Mouse (Mus musculus) CD4-positive, CD25-positive, alpha-beta regulatory T cell, adult 2 months (primary cell): Measurements from ENCODE around the gene Gtf2ird1.

Source experiments
- DNase-seq: peaks from one replicate; pipeline ENCODE4 v3.0.0-alpha.2; 2012; ENCODE audit warnings: low read depth, low spot score

Gene Gtf2ird1

DNA sequence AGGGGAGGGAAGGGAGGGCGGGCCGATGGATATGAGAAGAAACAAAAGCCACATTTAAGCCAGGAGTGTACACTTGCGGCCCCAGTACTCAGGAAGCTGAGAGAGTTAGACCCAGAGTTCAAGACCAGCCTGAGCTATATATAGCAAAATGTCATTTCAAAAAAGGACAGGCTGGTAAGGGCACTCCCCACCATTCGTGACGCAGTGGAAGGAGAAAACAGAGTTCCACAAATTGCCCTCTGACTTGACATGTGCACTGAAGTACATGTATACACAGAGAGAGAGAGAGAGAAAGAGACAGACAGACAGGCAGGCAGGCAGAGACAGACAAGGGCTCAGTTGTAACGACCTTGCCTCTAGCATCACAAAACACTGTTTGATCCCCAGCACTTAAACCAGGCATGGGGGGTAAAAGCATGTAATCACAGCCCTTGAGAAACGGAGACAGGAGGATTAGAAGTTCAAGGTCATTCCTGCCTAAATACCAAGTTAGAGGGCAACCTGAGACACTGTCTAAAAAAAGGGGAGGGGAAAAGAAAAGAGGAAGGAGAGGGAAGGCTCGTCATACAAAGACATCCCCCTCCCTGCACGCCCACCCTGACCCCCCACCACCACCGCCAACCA, 11.2 kb downstream of the Gtf2ird1 start:
- peak; percentile 35 for DNase-seq

DNA sequence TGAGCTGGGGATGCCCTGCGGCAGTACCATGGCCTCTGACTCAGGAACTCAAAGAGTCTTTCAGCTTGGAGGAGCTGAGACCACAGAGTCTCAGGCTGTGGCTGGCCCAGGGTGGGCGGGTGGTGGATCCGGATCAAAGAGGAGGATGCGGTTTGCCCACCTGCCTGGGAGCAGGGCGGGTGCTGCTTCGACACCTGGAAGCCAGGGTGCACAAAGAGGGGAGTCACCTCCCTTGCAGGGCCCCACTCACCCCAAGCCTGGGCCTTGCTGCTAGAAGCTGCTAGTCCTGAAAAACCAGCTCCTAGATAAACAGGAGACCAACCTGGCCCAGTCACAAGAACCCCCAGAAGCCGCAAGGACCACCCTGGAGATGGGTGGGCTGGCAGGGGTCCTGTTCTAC, 12.0 kb downstream of the Gtf2ird1 start:
- DNase-seq = peak; percentile 65

DNA sequence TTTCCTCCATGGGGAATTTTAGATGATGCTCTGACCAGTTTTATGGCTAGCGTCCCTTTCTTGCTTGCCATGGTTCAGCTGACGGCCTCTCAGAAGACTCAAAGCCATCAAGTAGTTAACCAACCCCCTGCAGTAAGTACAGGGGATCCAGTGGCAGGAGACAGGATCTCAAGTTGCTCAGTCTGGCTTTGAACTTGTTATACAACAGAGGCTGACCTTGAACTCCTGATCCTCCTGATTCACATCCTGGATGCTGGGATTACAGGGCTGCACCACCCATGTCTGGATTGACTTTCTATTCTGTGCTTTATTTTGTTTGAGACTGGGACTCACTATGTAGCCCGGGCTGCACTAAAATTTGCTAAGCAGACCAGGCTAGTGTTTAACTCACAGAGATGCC, 14.4 kb downstream of the Gtf2ird1 start:
- DNase-seq = no peak

DNA sequence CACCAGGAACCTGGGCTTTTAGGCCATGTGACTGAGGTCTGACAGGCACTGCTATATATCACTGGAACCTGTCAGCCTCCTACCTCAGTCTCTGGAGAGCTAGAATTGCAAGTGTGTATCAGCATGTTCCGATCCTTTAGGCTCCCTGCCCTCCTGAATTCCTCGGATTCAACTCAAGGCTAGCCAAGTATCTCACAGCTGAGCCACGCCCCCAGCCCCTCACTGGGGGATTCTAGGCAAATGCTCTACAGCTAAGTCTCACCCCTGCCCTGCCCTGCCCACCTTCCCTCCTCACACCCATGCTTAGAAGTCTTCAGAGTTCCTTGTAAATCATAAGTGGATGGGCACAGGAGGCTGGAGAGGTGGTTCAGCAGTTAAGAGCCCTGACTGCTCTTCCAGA, 15.4 kb downstream of the Gtf2ird1 start:
- DNase-seq = no peak

DNA sequence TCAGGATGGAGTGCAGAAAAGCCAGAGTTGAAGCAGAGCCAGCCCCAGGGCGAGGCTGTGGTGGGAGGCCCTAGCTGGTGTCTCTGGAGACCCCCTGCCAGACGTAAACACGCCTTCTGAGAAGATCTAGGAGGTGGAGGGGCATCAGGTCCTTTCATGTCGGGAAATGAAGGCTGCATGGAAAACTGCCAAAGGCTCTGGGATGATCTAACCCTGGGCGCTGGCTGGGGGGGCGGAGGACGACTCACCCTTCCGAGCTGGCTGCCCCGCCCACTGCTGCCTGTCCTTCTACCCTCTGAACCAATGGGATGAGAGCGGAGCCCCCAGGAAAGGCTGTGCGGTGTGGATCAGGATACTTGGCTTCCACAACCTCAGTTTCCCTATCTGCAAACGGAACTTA, 16.4 kb downstream of the Gtf2ird1 start:
- no peak for DNase-seq

DNA sequence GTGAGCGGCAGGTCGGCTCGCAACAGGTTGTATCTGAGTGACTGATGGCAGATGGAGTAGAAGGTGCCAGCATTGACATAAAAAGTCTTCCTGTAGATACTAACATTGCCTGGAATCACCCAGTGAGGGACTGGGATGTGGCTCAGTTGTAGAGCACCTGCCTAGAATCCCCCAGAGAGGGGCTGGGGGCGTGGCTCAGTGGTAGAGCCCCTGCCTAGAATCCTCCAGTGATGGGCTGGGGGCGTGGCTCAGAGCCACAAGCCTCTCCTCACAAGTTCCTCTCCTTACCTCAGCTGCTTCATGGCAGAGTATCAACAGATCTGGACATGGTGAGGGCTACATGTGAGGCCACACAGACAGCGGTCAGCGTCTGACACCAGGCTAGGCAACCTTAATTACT, 17.0 kb downstream of the Gtf2ird1 start:
- DNase-seq = no peak

DNA sequence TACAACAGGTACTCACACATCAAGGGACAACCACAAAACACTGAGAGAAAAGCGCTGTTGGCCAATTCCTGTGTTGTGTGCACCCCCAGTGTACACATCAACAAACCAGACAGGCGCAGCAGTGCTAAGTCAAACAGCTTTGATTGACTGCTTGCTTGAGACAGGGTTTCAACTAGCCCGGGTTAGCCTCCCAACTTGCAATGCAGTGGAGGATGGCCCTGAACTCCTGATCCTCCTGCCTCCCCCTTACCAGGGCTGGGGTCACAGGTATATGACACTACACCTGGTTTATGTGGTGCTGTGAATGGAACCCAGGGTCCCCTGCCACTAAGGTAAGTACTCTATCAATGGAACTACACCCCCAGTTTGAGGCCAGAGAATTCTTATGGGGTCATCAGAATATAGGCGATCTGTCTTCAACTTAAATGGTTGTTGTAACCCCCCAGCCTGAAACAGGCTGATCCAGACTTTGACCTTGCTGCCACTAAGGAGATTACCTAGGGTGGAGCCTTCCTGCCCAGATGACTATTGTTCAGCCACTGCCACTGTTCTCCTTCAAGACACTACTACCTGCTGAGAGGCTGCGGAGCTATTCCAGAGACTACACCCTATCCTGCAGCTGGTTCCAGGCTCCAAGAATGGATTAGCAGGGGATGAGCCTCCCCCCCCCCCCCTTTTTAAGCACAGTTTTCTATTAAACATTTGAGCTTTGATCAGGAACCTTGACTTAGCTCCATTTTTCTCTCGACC, 17.7 kb downstream of the Gtf2ird1 start:
- DNase-seq = no peak

DNA sequence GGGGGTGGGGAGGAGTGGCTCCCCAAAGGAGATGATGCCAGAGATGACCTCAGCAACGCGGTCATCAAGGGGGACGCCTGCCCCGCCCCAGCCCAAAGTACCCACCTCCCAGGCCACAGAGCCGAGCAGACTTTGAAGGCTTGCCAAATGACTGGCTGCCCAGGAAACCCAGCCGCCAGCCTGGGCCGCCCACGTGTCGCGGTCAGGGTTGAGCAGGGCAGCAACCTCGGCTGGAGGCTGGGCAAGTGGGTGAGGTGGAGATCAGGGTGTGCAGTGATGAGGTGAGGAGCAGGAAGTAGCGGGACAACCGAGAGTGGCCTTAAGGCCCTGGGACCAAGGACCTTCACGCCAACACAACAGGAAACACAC, 19.1 kb downstream of the Gtf2ird1 start:
- DNase-seq = peak; percentile 73

DNA sequence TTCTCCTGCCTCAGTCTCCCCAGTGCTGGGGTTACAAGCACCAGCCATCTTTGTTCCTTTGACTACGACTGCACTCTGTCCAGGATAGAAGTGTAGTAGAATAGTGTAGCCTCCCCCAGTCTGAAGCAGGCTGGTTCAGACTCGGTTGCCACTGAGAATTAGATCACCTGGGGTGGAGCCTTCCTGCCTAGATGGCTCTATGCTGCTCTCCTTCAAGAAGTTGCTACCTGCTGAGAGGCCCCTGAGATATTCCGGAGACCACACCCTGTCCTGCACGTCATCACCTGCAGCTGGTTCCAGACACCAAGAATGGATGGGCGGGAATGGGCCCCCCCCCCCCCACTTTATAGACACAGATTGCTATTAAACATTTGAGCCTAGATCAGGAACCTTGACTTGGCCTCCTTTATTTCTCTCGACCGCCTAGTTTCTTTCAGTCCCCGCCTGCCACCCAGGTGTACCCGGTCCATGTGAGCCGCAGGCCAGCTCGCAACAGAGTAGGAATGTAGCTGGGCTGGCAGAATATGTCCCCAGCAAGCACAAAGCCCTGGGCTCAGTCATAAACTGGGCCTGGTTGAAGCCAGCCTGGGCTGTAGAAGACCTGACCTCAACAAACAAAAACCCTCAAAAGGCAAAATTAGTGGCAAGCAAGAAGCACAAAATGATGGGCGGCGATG, 19.6 kb downstream of the Gtf2ird1 start:
- peak; percentile 34 for DNase-seq

DNA sequence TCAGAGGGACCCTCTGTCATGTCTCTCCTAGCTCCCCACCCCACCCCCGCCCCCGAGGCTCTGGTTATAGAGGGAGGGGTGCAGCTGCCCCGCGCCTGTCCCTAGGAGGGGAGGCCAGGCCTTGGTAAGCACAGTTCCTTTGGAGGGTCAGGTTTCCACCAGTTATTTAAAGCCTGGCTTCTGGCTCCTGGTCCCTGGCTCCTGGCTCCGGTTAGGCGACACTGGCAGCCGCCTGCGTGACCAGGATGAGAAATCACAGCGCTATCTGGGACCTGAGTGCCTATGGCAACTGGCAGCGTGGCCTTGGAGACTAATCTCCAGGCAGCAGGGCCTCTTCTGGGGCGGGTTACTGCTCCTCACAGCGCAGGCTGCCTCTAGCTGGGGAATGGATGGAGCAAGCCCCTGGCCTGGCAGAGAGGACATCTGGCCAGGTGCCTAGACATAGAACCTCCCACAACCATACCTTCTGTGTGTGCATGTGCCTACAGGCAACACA, 20.6 kb downstream of the Gtf2ird1 start:
- no peak for DNase-seq

DNA sequence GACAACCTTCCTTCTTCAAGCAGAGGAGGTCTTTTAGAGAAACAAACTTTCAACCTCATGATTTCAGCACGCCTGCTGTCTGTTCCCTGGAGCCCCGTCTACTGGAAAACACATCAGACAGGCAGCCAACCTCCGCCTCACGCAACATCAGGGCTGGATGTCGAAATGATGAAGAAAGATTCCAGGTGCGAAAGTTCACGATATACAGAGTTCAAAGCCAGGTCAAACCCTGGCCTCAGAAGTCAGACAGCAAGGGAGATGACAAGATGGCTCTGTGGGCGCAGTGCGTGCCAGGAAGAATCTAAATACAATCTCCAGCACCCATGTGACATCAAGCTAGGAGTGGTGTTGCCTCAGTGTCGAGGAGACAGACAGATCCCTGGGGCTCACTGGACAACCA, 23.4 kb downstream of the Gtf2ird1 start:
- DNase-seq = peak; percentile 19

DNA sequence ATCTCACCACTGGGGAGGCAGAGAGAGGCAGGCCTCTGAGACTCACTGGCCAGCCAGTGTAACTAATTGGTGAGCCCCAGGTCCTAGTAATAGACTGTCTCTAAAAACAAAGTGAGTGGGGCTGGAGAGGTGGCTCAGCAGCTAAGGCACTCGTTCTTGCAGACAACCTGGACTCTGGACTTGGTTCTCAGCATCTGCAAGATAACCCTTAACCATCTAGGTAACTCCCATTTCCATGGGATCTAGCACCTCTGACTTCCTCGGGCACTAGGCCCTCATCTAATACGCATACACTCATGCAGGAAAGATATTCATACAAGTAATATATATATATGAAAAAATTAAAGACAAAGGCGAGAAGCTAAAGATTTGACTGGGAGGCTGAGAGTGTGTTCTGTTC, 26.4 kb downstream of the Gtf2ird1 start:
- DNase-seq = no peak

DNA sequence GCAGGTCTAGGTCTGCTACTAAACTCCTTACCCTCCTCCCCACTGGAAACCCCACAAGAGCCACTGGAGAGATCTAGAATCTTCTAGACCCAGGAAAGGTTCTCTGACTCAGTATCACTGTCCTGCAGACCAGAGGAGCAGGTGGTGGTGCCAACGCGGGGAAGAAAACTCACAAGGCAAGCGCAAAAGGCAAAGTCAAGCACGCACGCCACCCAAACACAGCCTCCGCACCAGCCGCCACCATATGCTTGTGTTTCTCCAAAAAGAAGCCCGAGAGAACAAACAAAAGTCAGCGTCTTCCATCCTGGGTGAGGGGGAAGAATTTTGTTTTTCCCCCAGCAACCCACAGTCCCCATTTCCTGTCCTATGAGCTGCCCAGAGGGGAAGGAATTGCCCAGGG, 28.9 kb downstream of the Gtf2ird1 start:
- DNase-seq = no peak

DNA sequence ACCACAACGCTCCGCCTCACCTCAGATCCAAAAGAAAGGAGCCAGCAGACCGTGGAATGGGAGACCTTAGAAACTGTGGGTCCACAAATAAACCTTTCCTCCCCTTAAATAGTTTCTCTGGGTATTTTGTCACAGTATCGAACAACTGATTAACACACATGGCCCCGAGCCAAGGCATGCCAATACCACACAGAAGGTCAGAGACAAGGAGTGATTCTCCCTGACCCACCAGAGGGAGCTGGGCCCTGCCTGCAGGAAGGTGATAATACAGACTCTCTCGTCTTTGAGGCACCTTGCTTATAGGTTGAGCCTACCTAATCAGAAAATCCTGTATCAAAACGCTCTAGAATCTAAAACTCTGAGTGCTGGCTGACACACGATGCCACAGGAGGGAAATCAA, 30.9 kb downstream of the Gtf2ird1 start:
- DNase-seq = no peak

DNA sequence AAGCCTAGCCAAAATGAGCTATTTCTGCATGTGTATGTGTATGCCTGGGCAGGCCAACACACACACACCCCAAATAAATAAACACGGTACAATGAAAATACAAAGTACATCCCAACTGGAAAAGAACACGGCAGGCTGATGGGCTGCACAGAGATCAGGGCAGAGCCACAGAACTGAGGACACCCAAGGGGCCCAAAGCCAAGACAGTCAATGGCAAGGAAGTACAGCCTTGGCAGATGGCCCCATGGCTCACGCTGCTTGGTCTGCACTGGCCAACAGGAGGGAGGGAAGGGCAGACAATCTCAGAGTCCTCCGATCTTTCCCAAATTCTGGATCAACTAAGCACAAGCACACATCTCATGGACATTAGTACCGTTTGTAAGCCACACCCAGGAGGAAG, 32.6 kb downstream of the Gtf2ird1 start:
- no peak for DNase-seq

DNA sequence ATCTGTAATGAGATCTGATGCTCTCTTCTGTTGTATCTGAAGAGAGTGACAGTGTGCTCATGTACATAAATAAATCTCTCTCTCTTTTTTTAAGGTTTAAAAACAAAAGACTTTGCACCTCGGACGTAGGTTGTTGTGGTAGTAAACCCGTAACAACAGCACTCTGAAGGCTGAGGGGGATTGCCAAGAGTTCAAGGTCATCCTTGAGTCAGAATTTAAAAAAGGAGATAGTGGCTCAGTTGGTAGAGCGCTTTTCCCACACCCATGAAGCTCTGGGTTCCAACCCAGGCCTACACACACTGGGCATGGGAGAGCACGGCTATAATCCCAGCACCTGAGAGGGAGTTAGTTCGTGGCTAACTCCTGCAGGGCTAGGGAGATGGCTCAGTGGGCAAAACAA, 33.1 kb downstream of the Gtf2ird1 start:
- no peak for DNase-seq

DNA sequence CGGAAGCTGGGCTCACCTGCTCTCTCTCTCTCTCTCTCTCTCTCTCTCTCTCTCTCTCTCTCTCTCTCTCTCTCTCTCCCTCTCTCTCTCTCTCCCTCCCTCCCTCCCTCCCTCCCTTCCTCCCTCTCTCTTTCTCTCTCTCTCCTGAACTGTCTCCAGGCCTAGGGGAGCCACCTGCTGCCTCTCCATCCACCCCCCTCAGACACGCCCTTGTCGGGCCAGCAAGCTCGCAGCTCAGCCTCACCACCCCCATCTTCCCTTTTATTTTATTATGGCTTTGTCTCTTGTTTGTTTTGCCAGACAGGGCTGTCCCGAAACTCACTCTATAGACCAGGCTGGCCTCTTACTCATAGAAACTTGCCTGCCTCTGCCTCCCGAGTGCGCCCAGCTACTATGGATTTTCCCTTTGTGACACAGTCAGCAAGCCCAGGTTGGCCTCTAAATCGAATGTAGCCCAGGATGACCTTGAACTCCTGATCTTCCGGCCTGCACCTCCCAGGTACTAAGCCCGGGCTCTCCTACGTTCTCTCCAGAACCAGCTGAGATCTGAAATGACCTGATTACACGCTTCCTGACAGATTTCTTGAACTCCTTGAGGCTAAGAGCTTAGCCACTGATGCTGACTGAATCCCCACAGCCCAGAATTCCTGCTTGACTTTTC, 34.1 kb downstream of the Gtf2ird1 start:
- no peak for DNase-seq

DNA sequence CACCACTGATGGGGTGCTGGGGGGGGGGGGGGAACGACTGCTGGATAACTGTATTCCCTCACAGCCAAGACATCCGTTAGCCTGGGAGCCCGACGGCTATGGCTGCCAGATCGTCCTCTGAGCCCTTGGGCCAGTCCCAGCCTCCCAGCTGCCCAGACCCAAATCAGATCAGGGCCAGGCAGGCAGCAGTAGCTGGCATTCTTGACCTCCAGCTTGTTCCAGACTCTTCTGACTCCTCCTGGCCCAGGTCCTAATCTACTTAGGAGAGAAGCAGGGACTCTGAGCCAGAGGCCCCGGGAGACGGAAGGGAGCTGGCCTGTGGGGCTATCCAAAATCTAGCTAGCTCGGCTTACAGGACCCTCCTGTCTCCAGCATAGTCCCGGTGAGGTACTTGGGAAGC, 35.5 kb downstream of the Gtf2ird1 start:
- no peak for DNase-seq

DNA sequence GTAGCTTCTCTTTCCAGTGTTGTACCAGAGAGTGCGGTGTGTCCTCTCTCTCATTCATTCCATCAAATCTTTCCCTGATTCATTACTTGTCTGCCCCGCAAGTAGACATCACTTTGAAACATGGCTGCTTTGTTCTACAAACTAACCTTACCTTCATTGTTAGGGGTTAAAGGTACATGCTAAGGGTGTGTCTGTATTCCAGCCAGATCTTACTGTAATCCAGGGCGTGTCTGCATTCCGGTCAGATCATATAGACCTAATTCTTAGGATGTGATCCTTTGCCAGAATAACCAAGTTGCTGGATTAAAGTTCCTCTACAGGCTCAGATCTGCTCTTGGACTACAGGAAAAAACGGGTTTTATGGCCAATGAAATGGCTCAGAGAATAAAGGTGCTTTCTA, 36.8 kb downstream of the Gtf2ird1 start:
- no peak for DNase-seq

DNA sequence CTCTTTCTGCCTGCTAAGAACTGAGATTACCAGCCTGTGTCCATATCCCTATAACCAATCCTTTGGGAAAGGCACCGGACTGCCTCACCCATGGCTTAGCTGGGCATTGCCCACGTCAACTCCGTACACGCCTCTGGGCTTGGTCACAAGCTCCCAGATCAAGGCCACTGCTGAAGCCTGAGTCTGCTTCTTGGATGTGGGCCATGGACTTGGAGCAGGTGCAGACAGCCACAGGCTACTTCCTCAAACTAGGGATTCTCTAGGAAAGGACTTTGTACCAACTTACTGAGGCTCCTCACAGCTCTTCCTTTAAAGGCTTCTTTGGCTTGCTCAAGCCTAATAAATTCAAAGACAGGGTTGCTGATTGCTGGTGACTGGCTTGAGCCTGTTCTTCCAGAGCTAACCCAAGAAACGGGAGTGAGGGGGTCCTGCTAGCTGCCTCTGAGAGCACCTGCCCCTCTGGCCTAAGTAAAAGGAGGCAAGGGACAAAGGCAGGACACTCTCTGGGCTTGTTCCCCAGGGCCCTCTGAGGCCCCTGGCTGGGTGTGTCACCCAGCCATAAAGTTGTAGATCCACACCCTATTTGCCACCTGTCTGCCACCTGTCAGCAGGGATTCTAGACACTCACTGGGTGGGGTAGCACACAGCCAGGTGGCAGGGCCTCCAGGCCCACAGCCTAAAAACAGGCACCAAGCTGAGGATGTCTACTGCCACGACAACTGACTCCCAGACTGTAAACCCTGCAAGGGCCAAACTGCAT, 38.0 kb downstream of the Gtf2ird1 start:
- DNase-seq = no peak

DNA sequence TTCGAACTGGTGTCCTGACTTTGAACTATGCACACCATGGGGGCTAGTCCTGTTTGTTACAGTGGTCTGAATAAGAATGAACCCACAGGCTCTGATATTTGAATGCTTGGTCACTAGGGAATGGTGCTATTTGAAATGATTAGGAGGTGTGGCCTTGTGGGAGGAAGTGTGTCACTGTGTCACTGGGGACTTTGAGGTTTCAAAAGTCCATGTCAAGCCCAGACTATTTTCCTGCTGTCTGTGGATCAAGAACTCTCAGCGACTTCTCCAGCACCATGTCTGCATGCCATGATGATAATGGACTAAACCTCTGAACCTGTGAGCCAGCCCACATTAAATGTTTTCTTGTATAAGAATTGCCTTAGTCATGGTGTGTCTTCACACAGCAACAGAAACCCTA, 44.2 kb downstream of the Gtf2ird1 start:
- no peak for DNase-seq
